Mouse (Mus musculus) G1E (cell line): ENCODE results near the gene Zbtb46.

ENCODE experiments used
- CTCF ChIP-seq: IDR thresholded peaks from 2 replicates; pipeline ENCODE4 v1.5.1; 2012; ENCODE audit warnings: low read depth, low read length, inconsistent platforms, mixed read lengths
- GATA1 ChIP-seq: IDR thresholded peaks from 2 replicates; pipeline ENCODE4 v1.6.1; 2012; ENCODE audit warnings: borderline replicate concordance, low read length, inconsistent platforms, mixed read lengths
- POLR2AphosphoS5 ChIP-seq: IDR thresholded peaks from 2 replicates; pipeline ENCODE4 v1.6.1; 2012; ENCODE audit warnings: low read depth, low read length, inconsistent platforms; ENCODE audit not compliant: insufficient replicate concordance

DNA sequence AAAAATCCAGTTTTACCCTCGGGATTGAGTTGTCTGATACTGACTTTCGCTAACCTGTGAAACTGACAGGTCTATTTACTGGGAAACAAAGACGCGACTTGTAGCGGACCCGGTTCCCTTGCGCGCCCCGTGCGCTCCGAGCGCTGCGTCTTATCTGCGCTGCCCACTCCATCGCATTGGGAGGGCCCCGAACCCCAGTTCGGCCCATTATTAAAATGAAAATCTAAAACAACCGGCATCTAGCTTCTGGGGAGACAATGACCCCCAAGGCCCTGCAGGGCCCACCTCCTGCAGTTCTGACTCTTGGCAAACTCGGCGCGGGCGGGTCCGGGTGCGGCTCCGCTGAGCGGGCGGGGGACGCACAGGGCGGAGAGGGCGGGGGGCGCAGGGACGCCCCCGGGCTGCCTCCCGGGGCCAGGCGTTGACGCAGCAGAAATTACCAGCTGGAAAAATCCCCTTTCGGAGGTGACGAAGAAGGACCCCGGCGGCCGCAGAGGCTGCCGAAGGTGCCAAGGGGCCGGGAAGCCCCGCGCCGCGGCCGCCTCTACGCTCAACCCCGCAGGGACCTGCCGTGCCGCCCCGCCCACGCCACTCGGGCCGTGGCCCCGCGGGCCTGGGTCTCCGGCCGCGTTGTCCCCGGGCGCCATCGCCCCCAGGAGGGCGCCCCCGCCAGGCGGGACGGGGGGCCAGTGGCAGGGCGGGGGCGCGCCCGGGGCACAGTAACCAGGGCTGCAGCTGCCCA, 644 bp downstream of the Zbtb46 start:
- TF ChIP-seq CTCF (no peak), GATA1 (no peak), POLR2AphosphoS5 (no peak)
